Mouse (Mus musculus): ENCODE data around the gene Gm14322. TPM values are rescaled to one million over a fixed set of nuclear protein-coding genes. Genes with fewer than 3 reads are reported as not detected.
"Not testable (repeated sequence)": the region's sequence is repeated elsewhere in the genome, so short reads cannot be mapped to it uniquely, and the experiment has no call there.

The Gm14322 gene
- polyA plus RNA-seq (2012; rRNA removed): 1.4 and 2.6 TPM in 2 replicates

GRCm38 (mm10) chr2:177758941-177759558 is at the start of gene Gm14322:
TSS of gene Gm14322 (plus strand) at chr2:177759288.
- not testable (repeated sequence) for DNase-seq (ENCODE audit: low read depth)

DNA sequence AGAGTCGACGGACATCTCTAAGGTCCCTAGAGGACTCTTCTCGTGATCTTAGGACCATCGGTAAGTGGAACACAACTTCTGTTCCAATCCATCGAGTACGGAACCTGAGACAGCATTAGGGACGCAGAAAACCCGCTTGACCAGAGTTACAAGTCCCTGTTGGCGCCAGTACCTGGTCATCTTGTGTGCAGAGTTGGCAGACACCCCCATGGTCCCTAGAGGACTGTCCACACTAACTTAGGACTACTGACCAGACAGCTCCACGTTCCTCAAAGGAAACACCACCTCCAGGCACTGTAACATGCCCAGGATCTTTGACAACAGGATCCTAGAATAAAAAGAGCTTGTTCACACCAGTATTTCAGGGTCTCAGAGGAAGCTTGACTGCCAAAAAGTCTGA is 17.6 kb upstream of the Gm14322 start:
- not testable (repeated sequence) for DNase-seq (ENCODE audit: low read depth)

DNA sequence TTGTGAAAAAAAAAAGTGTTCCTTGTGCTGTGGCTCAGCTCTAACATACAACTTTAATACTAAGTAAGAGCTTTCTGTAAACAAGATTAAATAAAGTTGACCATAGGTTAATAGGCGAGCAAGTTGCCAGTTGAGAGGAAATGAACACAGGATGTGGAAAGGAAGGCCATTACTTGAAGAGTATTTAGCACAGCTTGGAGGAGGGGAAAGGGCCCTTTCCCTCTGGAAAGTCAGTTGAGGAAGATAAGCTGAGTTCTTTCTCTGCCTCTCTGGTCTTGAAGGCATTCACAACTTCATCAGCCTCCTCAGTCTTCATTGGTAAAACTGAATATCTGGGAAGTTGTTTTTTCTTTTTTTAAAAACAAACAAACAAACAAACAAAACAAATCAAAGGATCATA is 28.3 kb downstream of the Gm14322 start:
- not testable (repeated sequence) for DNase-seq (ENCODE audit: low read depth)

GRCm38 (mm10) chr2:177806170-177806569 is 47.1 kb downstream of the Gm14322 start:
- DNase-seq (ENCODE audit: low read depth): not testable (repeated sequence)

Other genes starting within 250 kb of the Gm14322 start
- not detected in 2 replicates for gene Gm14406, start 181.1 kb upstream of the Gm14322 start, polyA plus RNA-seq (2012; rRNA removed)
- 27.6 and 43.7 TPM in 2 replicates for gene Gm14325, start 81.0 kb downstream of the Gm14322 start, polyA plus RNA-seq (2012; rRNA removed)
- 1.9 and 2.9 TPM in 2 replicates for gene Gm14327, start 137.8 kb downstream of the Gm14322 start, polyA plus RNA-seq (2012; rRNA removed)
- not detected in 2 replicates for gene Zfp972, start 166.3 kb downstream of the Gm14322 start, polyA plus RNA-seq (2012; rRNA removed)
- 5.2 and 8.4 TPM in 2 replicates for gene Gm14326, start 198.0 kb downstream of the Gm14322 start, polyA plus RNA-seq (2012; rRNA removed)

Data from gonadal fat pad, adult 2 months (tissue).